Mouse (Mus musculus): ENCODE measurements around the gene Gm30083. TPM values are rescaled to one million over a fixed set of nuclear protein-coding genes. Genes with fewer than 3 reads are reported as not detected.

Gm30083 gene
- polyA plus RNA-seq, 1 experiment, result not detected

DNA sequence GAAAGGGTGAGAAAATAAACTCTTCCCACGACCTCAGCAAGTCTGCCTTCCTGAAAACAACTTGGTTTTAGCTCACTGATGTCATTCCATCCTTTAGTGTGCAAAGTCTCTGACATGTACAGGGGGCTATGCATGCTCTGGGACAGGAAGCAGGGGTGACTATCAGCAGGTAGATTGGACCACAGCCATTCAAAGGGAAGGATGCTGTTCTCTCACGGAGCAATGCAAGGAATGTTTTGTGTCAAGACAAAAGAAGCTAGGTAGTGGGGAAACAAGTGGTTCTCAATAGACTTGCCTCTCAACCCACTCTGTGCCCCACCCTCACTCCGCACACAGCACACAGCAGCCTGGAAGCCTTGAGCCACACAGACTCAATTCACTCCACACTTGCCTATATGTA lies 25.8 kb downstream of the Gm30083 start:
- no peak overlapping the region for H3K27ac ChIP-seq (ENCODE audit: control insufficient read depth, insufficient read depth, low read depth, low read length, poor library complexity)
- 48% methylated on average over 3 of the region's 3 CpGs for WGBS
- no peak overlapping the region for H3K4me3 ChIP-seq (replicated peaks; ENCODE audit: control insufficient read depth, low read depth, low read length)
- no peaks in the 10 kb centered on the region for H3K4me1 ChIP-seq (ENCODE audit: control insufficient read depth, insufficient read depth, low read length)
- no peak for TF ChIP-seq POLR2A (IDR thresholded peaks at IDR 0.05; ENCODE audit: borderline replicate concordance, control insufficient read depth, low read depth, low read length)
- TF ChIP-seq CTCF (IDR thresholded peaks at IDR 0.05; ENCODE audit: control insufficient read depth, insufficient read depth, low read length), result no peak

DNA sequence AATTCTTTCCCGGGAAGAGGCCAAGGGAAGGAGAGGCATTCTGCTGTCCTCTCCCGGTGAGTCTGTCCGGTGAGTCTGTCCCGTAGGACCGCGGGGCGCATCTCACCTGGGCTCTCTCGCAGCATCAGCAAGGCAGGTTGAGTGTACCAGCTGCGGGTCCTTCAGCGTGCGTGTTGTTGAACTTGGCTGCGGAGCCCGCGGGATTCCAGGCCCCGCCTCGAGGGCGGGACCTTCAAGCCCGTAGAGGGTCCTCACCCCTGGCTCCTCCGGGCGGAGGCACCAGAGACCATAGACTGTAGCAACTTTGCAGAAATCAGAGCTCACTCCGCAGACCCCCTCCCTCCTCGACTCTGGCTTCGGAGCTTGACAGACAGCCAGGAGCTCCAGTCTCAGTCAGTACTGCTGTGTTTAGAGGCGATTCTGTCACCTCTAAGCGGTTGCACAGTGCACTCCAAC lies 36.4 kb downstream of the Gm30083 start, which contains the start of gene Zfp488:
Zfp488 (minus strand) TSS at position 161 of the 456 bp plus-strand sequence.
- Histone ChIP-seq H3K4me1 (ENCODE audit: control insufficient read depth, insufficient read depth, low read length) (no peaks in the 10 kb centered on the region), H3K27ac (ENCODE audit: control insufficient read depth, insufficient read depth, low read depth, low read length, poor library complexity) (no peak within 1 kb of the TSS), H3K4me3 (replicated peaks; ENCODE audit: control insufficient read depth, low read depth, low read length) (no peak within 1 kb of the TSS)
- TF ChIP-seq CTCF (IDR thresholded peaks at IDR 0.05; ENCODE audit: control insufficient read depth, insufficient read depth, low read length), result no peak
- no peak for TF ChIP-seq POLR2A (IDR thresholded peaks at IDR 0.05; ENCODE audit: borderline replicate concordance, control insufficient read depth, low read depth, low read length)
- WGBS, result 7% methylated on average over 25 of the region's 25 CpGs

DNA sequence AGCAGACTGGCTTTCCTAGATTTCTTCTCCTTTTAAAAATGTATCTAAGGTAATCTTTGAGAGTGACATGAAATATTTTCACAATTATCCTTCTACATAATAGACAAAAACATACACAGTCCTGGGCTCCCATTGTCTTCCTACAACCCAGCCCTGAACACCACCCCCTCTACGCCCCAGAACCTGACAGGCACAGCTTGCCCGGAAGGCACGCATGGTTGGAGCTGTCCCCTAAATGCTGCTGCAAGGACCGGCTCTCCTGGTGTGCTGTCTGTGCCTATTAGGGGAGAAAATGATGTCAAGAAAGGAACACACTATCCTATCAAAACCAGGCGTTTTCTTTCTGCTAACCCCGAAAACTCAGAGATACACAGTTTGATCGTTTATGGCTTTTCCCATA lies 37.2 kb downstream of the Gm30083 start:
- Histone ChIP-seq H3K27ac (ENCODE audit: control insufficient read depth, insufficient read depth, low read depth, low read length, poor library complexity) (no peak overlapping the region), H3K4me3 (replicated peaks; ENCODE audit: control insufficient read depth, low read depth, low read length) (no peak overlapping the region), H3K4me1 (ENCODE audit: control insufficient read depth, insufficient read depth, low read length) (no peaks in the 10 kb centered on the region)
- WGBS, result 48% methylated on average over 7 of the region's 7 CpGs
- no peak for TF ChIP-seq CTCF (IDR thresholded peaks at IDR 0.05; ENCODE audit: control insufficient read depth, insufficient read depth, low read length)
- TF ChIP-seq POLR2A (IDR thresholded peaks at IDR 0.05; ENCODE audit: borderline replicate concordance, control insufficient read depth, low read depth, low read length), result no peak

DNA sequence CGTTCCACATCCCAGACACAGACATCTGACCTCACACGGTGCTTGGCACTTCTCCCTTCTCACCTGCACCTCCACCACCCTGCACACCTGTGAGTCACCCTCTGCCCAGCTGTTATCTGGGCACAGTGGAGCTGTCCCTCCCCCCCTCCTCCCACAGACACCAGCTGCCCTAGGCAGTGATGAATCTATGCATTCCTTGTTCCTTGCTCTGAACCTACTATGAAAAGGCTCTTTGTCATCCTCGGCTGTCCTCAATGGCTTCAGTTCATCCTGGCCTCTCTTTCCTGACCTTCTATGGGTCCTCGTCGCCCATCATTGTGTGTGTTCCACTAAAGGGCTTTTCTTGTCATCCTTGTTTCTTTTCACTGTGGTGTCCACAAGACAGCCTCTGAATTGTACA lies 40.2 kb downstream of the Gm30083 start:
- 67% methylated on average over 5 of the region's 5 CpGs for WGBS
- no peak for TF ChIP-seq CTCF (IDR thresholded peaks at IDR 0.05; ENCODE audit: control insufficient read depth, insufficient read depth, low read length)
- TF ChIP-seq POLR2A (IDR thresholded peaks at IDR 0.05; ENCODE audit: borderline replicate concordance, control insufficient read depth, low read depth, low read length), result no peak

DNA sequence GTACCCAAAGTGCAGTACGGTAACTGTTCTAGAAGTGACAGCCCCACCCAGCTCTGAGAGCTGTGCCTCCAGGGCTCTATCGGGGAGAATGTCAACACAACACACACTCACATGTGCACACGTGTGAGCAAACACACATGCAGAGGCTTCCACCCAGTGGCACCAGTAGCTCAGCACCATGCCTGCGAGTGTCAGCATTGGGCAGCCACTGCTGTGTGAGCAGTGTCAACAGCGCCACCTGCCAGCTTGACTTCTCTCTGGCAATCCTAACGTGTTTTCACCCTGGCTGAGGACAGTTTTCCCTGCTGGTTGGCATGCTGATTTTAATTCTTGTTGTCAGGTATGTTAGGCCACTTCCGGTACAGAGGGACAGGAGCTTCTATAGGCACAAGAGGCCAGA lies 42.3 kb downstream of the Gm30083 start:
- no peak for TF ChIP-seq POLR2A (IDR thresholded peaks at IDR 0.05; ENCODE audit: borderline replicate concordance, control insufficient read depth, low read depth, low read length)
- no peak for TF ChIP-seq CTCF (IDR thresholded peaks at IDR 0.05; ENCODE audit: control insufficient read depth, insufficient read depth, low read length)
- Histone ChIP-seq H3K4me1 (ENCODE audit: control insufficient read depth, insufficient read depth, low read length) (no peaks in the 10 kb centered on the region), H3K4me3 (replicated peaks; ENCODE audit: control insufficient read depth, low read depth, low read length) (no peak overlapping the region), H3K27ac (ENCODE audit: control insufficient read depth, insufficient read depth, low read depth, low read length, poor library complexity) (no peak overlapping the region)
- 52% methylated on average over 7 of the region's 7 CpGs for WGBS

More for the DNA sequence above, 40.2 kb downstream of the Gm30083 start:
- H3K4me1 ChIP-seq (ENCODE audit: control insufficient read depth, insufficient read depth, low read length), result no peaks in the 10 kb centered on the region
- no peak overlapping the region for H3K27ac ChIP-seq (ENCODE audit: control insufficient read depth, insufficient read depth, low read depth, low read length, poor library complexity)
- no peak overlapping the region for H3K4me3 ChIP-seq (replicated peaks; ENCODE audit: control insufficient read depth, low read depth, low read length)

DNA sequence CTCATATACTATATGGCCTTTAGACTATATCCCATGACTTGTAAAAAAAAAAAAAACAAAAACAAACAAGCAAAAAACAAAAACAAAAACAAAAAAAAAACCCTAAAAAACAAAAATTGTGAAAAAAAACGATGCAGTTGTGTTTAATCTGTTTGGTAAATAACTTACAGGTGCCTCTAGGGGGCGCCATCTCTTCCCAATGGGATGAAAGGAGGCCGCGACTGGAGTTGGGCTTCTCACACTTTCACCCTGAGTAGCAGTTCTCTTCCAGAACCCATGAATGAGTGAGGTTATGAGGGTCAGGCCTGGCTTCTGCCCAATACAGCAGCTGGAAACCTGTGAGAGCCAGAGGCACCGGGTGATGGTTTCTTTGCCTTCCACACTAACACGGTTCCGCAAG lies 49.3 kb downstream of the Gm30083 start:
- no peak overlapping the region for H3K4me3 ChIP-seq (replicated peaks; ENCODE audit: control insufficient read depth, low read depth, low read length)
- 72% methylated on average over 7 of the region's 7 CpGs for WGBS
- TF ChIP-seq CTCF (IDR thresholded peaks at IDR 0.05; ENCODE audit: control insufficient read depth, insufficient read depth, low read length), result no peak
- TF ChIP-seq POLR2A (IDR thresholded peaks at IDR 0.05; ENCODE audit: borderline replicate concordance, control insufficient read depth, low read depth, low read length), result no peak
- no peaks in the 10 kb centered on the region for H3K4me1 ChIP-seq (ENCODE audit: control insufficient read depth, insufficient read depth, low read length)
- no peak overlapping the region for H3K27ac ChIP-seq (ENCODE audit: control insufficient read depth, insufficient read depth, low read depth, low read length, poor library complexity)

DNA sequence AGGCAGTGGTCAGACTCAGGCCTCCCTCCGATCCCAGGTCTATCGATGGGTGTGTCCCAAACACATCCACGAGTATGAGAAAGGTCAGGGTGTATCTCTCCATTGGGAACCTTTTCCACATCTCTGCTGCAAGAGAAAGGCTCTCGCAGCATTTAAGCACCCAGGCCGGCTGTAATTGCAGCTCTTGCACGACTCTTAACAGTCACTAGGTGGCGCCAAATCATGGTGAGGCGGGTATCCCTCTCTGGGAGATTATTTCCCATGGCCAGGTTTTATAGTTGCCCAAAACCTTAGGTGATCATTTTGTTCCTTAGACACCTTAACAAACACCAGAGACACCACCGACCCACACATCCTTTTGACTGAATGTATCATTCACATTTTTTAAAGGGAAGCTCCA lies 55.6 kb downstream of the Gm30083 start:
- H3K4me3 ChIP-seq (replicated peaks; ENCODE audit: control insufficient read depth, low read depth, low read length), result no peak overlapping the region
- no peaks in the 10 kb centered on the region for H3K4me1 ChIP-seq (ENCODE audit: control insufficient read depth, insufficient read depth, low read length)
- 11% methylated on average over 9 of the region's 9 CpGs for WGBS
- TF ChIP-seq CTCF (IDR thresholded peaks at IDR 0.05; ENCODE audit: control insufficient read depth, insufficient read depth, low read length) (peak; percentile 24; the same call in 1 of the 2 replicates), POLR2A (IDR thresholded peaks at IDR 0.05; ENCODE audit: borderline replicate concordance, control insufficient read depth, low read depth, low read length) (no peak)
- no peak overlapping the region for H3K27ac ChIP-seq (ENCODE audit: control insufficient read depth, insufficient read depth, low read depth, low read length, poor library complexity)

DNA sequence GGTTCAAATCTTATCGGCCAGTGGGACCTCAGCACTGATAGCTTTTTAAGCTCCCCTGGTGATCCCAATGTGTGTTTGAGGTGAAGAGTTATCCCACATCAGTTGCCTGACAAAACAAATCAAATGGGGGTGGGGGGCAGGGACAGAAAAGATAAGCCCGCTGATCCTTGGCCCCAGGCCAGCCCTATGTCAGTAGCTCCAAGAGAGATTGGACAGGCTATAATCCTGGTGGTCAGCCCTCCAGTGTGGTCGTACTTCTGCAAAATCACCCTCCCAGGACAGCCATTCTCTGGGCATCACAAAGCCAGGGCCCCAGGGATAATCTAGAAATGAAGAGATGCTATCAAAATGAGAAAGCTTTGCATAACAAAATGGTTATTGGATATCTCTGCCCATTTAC lies 56.1 kb downstream of the Gm30083 start:
- 69% methylated on average over 3 of the region's 3 CpGs for WGBS

DNA sequence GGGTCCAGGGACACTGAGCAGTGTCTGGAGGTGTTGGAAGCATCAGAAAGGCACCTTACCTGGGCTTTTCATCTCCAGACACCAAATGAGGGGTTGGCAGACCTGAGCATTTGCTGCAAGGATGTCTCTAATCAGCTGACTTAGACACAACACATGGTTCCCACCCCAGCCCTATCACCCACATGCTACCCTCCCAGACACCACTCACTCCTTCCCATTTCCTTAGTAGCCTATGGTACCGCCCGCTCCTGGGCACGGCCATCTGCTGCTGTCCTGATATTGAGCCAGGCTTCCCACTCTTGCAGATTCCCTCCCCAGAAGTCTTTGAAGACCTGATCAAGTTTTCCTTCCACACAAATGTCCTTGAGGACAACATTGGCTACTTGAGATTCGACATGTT lies 56.8 kb downstream of the Gm30083 start:
- 83% methylated on average over 4 of the region's 4 CpGs for WGBS
- TF ChIP-seq CTCF (IDR thresholded peaks at IDR 0.05; ENCODE audit: control insufficient read depth, insufficient read depth, low read length) (no peak), POLR2A (IDR thresholded peaks at IDR 0.05; ENCODE audit: borderline replicate concordance, control insufficient read depth, low read depth, low read length) (no peak)
- no peak overlapping the region for H3K4me3 ChIP-seq (replicated peaks; ENCODE audit: control insufficient read depth, low read depth, low read length)

More for the DNA sequence above, 56.1 kb downstream of the Gm30083 start:
- no peak for TF ChIP-seq CTCF (IDR thresholded peaks at IDR 0.05; ENCODE audit: control insufficient read depth, insufficient read depth, low read length)
- TF ChIP-seq POLR2A (IDR thresholded peaks at IDR 0.05; ENCODE audit: borderline replicate concordance, control insufficient read depth, low read depth, low read length), result no peak
- no peaks in the 10 kb centered on the region for H3K4me1 ChIP-seq (ENCODE audit: control insufficient read depth, insufficient read depth, low read length)
- H3K4me3 ChIP-seq (replicated peaks; ENCODE audit: control insufficient read depth, low read depth, low read length), result no peak overlapping the region
- H3K27ac ChIP-seq (ENCODE audit: control insufficient read depth, insufficient read depth, low read depth, low read length, poor library complexity), result no peak overlapping the region

More for the DNA sequence above, 56.8 kb downstream of the Gm30083 start:
- Histone ChIP-seq H3K4me1 (ENCODE audit: control insufficient read depth, insufficient read depth, low read length) (no peaks in the 10 kb centered on the region), H3K27ac (ENCODE audit: control insufficient read depth, insufficient read depth, low read depth, low read length, poor library complexity) (no peak overlapping the region)
